Mouse (Mus musculus) midbrain, embryonic 12.5 days (tissue): ENCODE data around the gene Eid2b. TPM values are rescaled to one million over a fixed set of nuclear protein-coding genes. Genes with fewer than 3 reads are reported as not detected.

Experiments
- ATAC-seq: fragments of 200-750 bp; cut with Nextera tagmentation; 2 replicates; pipeline ENCODE4 v1.8.0; 2017; ENCODE audit warnings: low read depth, moderate TSS enrichment, moderate library complexity; ENCODE audit not compliant: low FRiP score
- H3K27ac ChIP-seq: fragments of 300-500 bp; sonication (generic); replicated peaks from 2 replicates; pipeline ENCODE4 v1.5.1; 2016; ENCODE audit warnings: mild to moderate bottlenecking
- H3K27me3 ChIP-seq: fragments of 300-500 bp; sonication (generic); 2 replicates; pipeline ENCODE4 v1.6.1; 2016; ENCODE audit warnings: mild to moderate bottlenecking
- H3K36me3 ChIP-seq: fragments of 300-500 bp; sonication (generic); 2 replicates; pipeline ENCODE4 v1.6.1; 2016
- H3K4me1 ChIP-seq: fragments of 300-500 bp; sonication (generic); 2 replicates; pipeline ENCODE4 v1.6.1; 2016
- H3K4me2 ChIP-seq: fragments of 300-500 bp; sonication (generic); replicated peaks from 2 replicates; pipeline ENCODE4 v1.6.1; 2016; ENCODE audit warnings: mild to moderate bottlenecking, moderate library complexity
- H3K4me3 ChIP-seq: fragments of 300-500 bp; sonication (generic); 2 replicates; pipeline ENCODE4 v1.5.1; 2016; ENCODE audit warnings: mild to moderate bottlenecking
- H3K9ac ChIP-seq: fragments of 300-500 bp; sonication (generic); replicated peaks from 2 replicates; pipeline ENCODE4 v1.6.1; 2016; ENCODE audit warnings: mild to moderate bottlenecking, moderate library complexity
- H3K9me3 ChIP-seq: fragments of 300-500 bp; sonication (generic); 2 replicates; pipeline ENCODE4 v1.6.1; 2016; ENCODE audit warnings: mild to moderate bottlenecking
- WGBS: fragments of 180-500 bp; shearing (Covaris S2); methylation state at CpG from one replicate; pipeline ENCODE4 v1.1.7; 2016; 5-methylcytosine and 5-hydroxymethylcytosine counted together
- polyA plus RNA-seq: library from polyadenylated mRNA; unstranded; fragments of >200 nt; fragmentation: Nextera tagmentation; extraction: Ambion mirVana; gene quantifications from 2 replicates; pipeline ENCODE4 v1.2.1, GENCODE M21; 2016

Eid2b gene
- polyA plus RNA-seq, 1 experiment from 2014 or later = 25.2 TPM

DNA sequence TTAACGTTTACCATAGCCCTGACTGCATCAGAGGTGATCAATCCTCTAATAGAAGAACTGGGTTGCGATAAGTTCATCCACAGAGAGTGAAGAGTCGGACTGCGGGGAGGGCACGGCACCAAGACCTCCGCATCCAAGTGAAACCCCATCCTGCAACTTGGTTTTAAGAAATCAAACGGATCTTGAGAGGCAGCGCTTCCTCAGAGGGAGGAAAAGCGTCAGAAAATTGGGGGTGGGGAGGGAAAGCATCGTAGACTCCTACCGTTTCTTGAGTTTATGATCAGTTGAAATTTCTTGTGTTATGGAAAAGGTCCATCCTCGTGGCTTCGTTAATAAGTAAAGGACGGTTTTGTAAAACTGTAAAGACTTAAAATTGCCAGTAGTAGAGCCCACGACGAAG lies 9.0 kb upstream of the Eid2b start:
- 34% methylated on average over 16 of the region's 16 CpGs for WGBS
- ATAC-seq = no peak
- 0 out of 2 replicates have a peak, but pooled peaks cover 7% of the 10 kb centered on the region for H3K27me3 ChIP-seq

DNA sequence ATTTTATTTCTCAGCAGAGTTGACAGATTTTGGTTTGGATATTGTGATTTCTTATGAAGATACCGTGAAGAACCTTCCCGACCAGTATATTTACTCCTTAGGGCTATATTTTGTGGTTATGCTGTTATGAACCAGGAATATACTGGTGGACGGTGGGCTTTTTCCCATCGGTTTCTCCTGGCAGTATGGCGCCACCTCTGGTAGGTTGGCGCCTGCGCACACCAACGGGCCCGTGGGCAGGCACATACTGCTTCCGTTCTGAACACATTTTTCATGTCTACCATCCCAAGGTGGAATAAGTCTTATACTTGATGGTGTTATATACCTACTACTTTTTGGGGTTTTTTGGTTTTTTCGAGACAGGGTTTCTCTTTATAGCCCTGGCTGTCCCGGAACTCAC lies 8.2 kb upstream of the Eid2b start:
- no peak overlapping the region for H3K27ac ChIP-seq
- peaks cover 11% of the 10 kb centered on the region for H3K4me1 ChIP-seq
- H3K9ac ChIP-seq = no peak overlapping the region
- H3K36me3 ChIP-seq = peaks cover 35% of the 10 kb centered on the region
- H3K27me3 ChIP-seq = 0 out of 2 replicates have a peak, but pooled peaks cover 7% of the 10 kb centered on the region
- no peaks in the 10 kb centered on the region for H3K9me3 ChIP-seq
- WGBS = 93% methylated on average over 12 of the region's 12 CpGs
- H3K4me3 ChIP-seq = peak overlapping the region; percentile 89; the same call in 1 of the 2 replicates
- ATAC-seq = no peak
- no peak overlapping the region for H3K4me2 ChIP-seq

More for the DNA sequence above, 9.0 kb upstream of the Eid2b start:
- peaks cover 11% of the 10 kb centered on the region for H3K4me1 ChIP-seq
- peak overlapping the region; percentile 94 for H3K27ac ChIP-seq
- no peaks in the 10 kb centered on the region for H3K9me3 ChIP-seq
- H3K4me2 ChIP-seq = peak overlapping the region; percentile 84
- H3K36me3 ChIP-seq = peaks cover 35% of the 10 kb centered on the region
- H3K4me3 ChIP-seq = peak overlapping the region; percentile 89
- H3K9ac ChIP-seq = peak overlapping the region; percentile 99

DNA sequence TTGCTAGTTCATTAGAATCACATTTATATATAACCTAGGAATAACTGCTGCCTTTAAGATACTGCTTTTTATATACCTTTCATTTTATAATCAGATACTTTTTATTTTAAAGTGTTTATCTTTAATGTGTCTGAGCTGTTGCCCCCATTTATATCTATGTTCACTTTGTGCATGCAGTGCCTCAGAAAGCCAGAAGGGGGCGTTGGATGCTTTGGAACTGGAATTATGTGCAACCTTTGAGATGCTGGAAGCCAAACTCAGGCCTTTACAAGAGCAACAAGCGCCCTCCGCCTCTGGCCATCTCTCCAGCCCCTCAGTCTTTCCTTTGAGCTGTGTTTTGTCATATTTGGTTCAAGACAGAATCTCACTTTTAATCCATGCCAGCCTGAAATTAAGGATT lies 5.8 kb upstream of the Eid2b start:
- Histone ChIP-seq H3K9me3 (no peaks in the 10 kb centered on the region), H3K27ac (no peak overlapping the region), H3K9ac (no peak overlapping the region), H3K27me3 (no peaks in the 10 kb centered on the region), H3K4me3 (no peak overlapping the region), H3K4me1 (peaks cover 11% of the 10 kb centered on the region), H3K4me2 (no peak overlapping the region), H3K36me3 (peaks cover 35% of the 10 kb centered on the region)
- no peak for ATAC-seq
- WGBS = 73% methylated on average over 3 of the region's 3 CpGs

DNA sequence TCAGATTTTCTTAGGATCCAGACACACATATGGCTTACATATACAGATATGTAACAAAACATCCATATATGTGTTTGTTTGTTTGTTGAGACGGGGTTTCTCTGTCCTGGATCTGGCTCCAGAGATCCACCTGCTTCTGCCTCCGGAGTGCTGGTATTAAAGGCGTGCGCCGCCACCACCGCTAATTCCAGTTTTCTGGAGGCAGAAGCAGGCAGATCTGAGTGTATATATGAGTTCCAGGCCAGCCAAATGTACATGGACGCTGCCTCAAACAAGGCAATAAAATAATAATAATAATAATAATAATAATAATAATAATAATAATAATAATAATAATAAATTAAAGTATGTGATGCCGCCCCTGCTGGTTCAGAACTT lies 313 bp upstream of the Eid2b start:
- Histone ChIP-seq H3K4me3 (no peak overlapping the region), H3K4me2 (no peak overlapping the region), H3K9me3 (no peaks in the 10 kb centered on the region), H3K27me3 (no peaks in the 10 kb centered on the region), H3K9ac (no peak overlapping the region), H3K36me3 (peaks cover 12% of the 10 kb centered on the region), H3K27ac (no peak overlapping the region), H3K4me1 (peaks cover 14% of the 10 kb centered on the region)
- peak; percentile 38; the same call in 1 of the 2 replicates for ATAC-seq
- 59% methylated on average over 8 of the region's 8 CpGs for WGBS

DNA sequence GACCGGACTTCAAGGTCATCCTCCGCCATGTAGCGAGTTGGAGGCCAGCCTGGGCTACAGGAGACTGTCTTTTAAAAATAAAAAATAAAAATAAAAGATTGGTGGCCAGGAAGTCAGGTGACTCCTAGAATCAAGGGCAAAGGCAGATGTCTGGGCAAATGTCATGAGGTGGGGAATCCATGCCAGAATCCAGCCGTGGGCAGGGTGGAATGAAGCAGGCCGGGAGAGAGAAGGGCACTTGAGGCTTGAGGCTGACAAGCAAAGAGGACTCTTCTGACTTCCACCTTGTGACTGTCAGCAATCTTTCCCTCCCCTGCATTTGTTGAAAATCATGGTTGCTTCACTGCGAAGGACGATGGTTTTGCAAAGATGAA lies 727 bp downstream of the Eid2b start:
- peak overlapping the region; percentile 63 for H3K4me2 ChIP-seq
- WGBS = 85% methylated on average over 7 of the region's 7 CpGs
- H3K36me3 ChIP-seq = peaks cover 1% of the 10 kb centered on the region
- H3K9ac ChIP-seq = peak overlapping the region; percentile 85
- no peaks in the 10 kb centered on the region for H3K9me3 ChIP-seq
- peaks cover 14% of the 10 kb centered on the region for H3K4me1 ChIP-seq
- no peaks in the 10 kb centered on the region for H3K27me3 ChIP-seq
- peak overlapping the region; percentile 86 for H3K27ac ChIP-seq
- ATAC-seq = no peak
- peak overlapping the region; percentile 71 for H3K4me3 ChIP-seq

DNA sequence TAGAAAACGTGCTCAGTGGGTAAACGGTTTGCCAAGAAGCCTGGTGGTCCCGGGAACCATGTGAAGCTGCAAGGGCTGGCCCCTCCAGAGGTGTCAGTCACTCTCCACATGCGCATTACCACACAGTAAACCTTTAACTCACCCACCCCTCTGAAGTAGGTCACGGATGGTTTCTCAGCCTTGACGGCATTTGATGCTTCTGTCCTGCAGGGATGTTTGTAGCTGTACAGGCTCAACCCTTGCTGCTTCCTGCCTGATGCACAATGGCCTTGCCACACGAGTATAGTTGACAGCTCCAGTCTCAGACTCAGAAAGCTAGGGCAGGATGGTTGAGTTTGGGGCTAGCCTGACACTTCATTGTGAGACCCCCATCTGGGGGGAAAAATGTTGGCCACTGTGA lies 3.1 kb downstream of the Eid2b start:
- Histone ChIP-seq H3K9me3 (no peaks in the 10 kb centered on the region), H3K9ac (no peak overlapping the region), H3K4me2 (no peak overlapping the region), H3K27me3 (no peaks in the 10 kb centered on the region), H3K4me1 (peaks cover 14% of the 10 kb centered on the region), H3K36me3 (no peaks in the 10 kb centered on the region), H3K4me3 (no peak overlapping the region), H3K27ac (no peak overlapping the region)
- no peak for ATAC-seq
- WGBS = 80% methylated on average over 7 of the region's 7 CpGs

DNA sequence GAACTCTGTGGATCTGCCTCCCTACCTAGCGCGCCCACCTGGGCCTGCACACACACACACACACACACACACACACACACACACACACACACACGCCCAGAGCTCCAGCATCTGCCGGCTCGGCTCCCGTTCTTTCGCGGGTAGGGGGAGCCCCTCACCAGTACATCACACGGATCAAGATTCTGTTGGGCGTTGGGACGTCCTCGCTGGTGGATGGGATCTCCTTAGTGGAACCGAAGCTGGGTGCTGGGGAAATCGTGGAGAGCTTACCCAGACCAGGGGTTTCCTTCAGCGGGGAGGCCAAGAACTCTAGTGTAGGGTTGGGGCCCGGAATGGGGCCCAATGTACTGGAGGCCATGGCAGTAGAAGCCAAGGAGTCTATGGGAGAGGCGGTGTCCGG lies 12.6 kb downstream of the Eid2b start:
- H3K27ac ChIP-seq = no peak overlapping the region
- peak overlapping the region; percentile 50 for H3K4me2 ChIP-seq
- peaks cover 34% of the 10 kb centered on the region for H3K4me1 ChIP-seq
- WGBS = 1% methylated on average over 16 of the region's 18 CpGs
- peak; percentile 25; the same call in 1 of the 2 replicates for ATAC-seq
- peaks cover 71% of the 10 kb centered on the region for H3K27me3 ChIP-seq
- no peaks in the 10 kb centered on the region; the same call in 1 of the 2 replicates for H3K36me3 ChIP-seq
- peak overlapping the region; percentile 35; the same call in 1 of the 2 replicates for H3K9ac ChIP-seq
- H3K4me3 ChIP-seq = peak overlapping the region; percentile 31
- no peaks in the 10 kb centered on the region for H3K9me3 ChIP-seq

DNA sequence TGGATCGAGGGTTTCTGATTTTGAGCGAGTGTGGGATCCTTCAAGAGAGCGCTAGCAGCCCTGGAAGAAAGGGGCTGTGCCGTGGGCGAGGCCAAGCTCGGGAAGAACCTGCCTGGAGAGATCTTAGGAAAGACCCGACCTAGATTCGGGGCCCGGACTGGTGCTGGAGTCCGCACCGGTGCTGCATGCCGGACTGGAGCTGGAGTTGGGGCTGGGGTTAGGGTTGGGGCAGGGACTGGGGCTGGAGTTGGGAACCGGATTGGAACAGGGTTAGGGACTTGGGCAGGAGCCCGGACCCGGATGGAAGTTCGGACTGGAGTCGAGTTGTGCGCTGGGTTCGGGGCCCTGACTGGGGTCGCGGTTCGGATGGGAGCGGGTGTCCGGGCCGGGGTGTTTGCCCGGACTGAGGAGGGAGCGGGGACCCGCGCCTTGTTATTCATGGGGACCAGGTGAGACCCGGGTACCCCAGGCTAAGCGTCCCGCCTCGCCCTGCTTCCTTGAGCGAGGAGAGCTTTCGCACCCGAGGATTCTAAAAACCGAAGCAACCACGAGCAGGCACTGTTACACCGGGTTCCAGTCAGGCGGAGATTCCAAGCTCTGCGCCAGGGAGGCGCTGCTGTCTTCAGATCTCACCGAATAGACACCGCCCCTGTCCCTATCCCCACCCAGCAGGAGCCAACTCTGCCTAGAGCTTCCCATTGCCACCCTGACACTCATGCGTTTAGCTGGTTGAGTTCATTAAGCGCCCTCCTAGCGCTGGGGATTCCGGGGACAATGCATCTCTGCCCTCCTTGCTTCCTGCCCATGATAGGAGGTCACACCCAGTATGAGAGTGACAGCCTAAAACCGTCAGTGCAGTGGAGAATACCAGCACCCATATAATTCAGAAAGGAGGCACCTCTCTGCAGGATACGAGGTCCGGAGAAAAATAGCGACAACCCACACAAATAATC lies 13.4 kb downstream of the Eid2b start, which contains the start of gene Selenov:
Selenov (minus strand) TSS at position 549 of the 953 bp plus-strand sequence.
- Histone ChIP-seq H3K4me2 (peak within 1 kb of the TSS; percentile 50), H3K4me1 (peaks cover 35% of the 10 kb centered on the region), H3K27ac (no peak within 1 kb of the TSS), H3K9ac (peak within 1 kb of the TSS; percentile 35; the same call in 1 of the 2 replicates), H3K27me3 (peaks cover 79% of the 10 kb centered on the region), H3K36me3 (peaks cover under 1% of the 10 kb centered on the region; the same call in 1 of the 2 replicates), H3K4me3 (peak within 1 kb of the TSS; percentile 31), H3K9me3 (no peaks in the 10 kb centered on the region)
- ATAC-seq = peak; percentile 28; the same call in 1 of the 2 replicates
- WGBS = under 1% methylated on average over 51 of the region's 52 CpGs

DNA sequence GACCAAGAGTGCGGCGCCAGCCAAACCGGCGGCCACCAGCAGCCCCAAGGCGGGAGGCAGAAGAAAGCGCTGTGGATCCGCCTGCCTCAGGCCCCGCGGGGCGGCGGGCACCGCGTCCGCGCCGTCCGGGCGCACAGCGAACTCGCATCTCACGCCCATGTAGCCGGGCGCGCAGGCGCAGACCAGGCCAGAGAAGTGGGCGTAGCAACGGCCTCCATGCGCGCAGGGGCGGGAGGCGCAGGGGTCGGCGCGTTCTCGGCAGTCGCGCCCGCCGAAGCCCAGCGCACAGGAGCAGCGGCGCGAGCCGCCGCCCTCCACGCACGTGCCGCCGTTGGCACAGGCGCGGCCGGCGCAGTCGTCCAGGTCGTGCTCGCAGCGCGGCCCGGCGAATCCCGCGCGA lies 16.9 kb downstream of the Eid2b start:
- peak overlapping the region; percentile 51 for H3K4me3 ChIP-seq
- peaks cover 18% of the 10 kb centered on the region; the same call in 1 of the 2 replicates for H3K36me3 ChIP-seq
- peak; percentile 62 for ATAC-seq
- H3K4me2 ChIP-seq = peak overlapping the region; percentile 75
- peaks cover 46% of the 10 kb centered on the region for H3K4me1 ChIP-seq
- H3K27me3 ChIP-seq = peaks cover 92% of the 10 kb centered on the region
- H3K9ac ChIP-seq = peak overlapping the region; percentile 52
- no peak overlapping the region for H3K27ac ChIP-seq
- WGBS = under 1% methylated on average over 59 of the region's 63 CpGs
- no peaks in the 10 kb centered on the region for H3K9me3 ChIP-seq

DNA sequence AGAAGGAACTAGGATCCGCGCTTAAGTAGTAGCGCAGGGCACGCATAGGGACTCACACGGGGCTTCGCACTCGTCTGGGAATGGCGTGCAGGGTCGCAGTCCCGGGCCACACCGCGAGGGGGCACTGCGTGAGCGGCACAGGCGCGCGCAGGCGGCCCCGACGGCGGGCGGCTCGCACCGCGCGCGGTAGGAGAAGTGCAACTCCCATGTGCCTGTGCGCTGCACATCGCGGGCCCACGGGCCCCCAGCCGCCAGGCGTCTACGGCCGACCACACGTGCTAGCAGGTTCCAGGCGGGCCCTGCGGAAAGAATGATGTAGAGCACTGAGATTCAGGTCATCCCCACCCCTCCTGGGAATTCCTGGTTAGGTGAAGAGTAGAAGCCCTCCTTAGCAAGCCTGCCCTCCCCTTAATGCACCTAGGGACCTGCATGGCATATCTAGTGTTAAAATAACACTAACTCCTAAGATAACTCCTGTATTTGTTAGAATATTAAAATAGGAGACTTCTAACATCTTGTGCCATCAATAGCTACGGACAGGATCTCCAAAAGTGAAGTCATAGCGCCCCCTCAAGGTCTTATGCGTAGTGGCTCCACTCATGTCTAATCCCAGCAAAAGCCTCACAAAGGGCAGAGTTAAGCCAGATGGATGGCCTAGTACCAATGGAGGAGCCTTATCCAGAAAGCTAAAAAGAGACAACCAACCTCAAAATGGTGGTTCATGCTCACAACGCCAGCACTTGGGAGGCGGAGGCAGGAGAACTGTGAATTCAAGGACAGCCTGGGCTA lies 21.5 kb downstream of the Eid2b start:
- Histone ChIP-seq H3K4me2 (peak overlapping the region; percentile 66), H3K9ac (peak overlapping the region; percentile 41), H3K36me3 (peaks cover 18% of the 10 kb centered on the region; the same call in 1 of the 2 replicates), H3K4me1 (peaks cover 57% of the 10 kb centered on the region), H3K4me3 (peak overlapping the region; percentile 53), H3K27me3 (peaks cover 63% of the 10 kb centered on the region), H3K27ac (peak overlapping the region; percentile 32), H3K9me3 (no peaks in the 10 kb centered on the region)
- WGBS = 10% methylated on average over 39 of the region's 43 CpGs
- no peak for ATAC-seq

DNA sequence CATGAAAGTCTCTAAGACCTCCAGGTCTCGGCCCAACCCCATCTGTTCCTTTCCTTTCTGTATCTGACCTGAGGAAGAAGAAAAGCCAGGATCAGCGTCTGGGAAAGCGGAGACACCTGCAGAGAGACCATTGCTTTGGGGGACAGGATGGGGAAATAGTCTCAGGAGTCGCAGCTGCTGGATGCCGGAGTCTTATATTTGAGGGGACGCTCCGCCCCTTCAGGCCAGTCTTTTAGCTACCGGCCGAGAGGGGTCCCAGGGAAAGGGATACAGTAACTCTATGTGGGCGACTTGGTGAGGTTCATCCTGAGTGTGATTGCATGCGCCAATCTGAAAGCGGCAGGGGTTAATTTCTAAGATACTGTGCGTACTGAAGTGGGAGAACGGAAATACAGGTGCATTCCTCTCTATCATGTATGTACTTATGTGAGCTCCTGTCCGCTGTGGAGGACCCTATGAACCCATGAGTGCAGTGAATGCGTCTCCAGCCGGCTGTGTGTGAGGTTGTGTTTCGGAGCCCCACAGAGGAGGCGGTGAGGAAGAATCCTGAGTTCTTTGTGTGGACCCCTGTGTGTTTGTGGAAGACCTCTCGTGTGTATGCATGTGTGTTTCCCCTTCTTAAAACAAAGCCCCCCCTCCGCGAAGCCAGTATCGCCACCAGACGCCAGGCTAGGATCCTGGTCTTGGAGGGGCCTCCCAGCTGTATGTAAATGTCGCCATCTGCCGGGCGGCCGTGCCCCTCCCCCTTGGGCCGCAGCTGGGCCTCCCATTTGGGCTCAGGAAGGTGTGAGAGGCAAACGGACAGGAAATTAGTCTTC lies 24.3 kb downstream of the Eid2b start, which contains the start of gene Dll3:
Dll3 (minus strand) TSS at position 623 of the 818 bp plus-strand sequence.
- Histone ChIP-seq H3K9ac (peak within 1 kb of the TSS; percentile 75), H3K27ac (peak within 1 kb of the TSS; percentile 92), H3K4me2 (peak within 1 kb of the TSS; percentile 66), H3K4me3 (peak within 1 kb of the TSS; percentile 53), H3K36me3 (peaks cover 36% of the 10 kb centered on the region), H3K4me1 (peaks cover 40% of the 10 kb centered on the region), H3K9me3 (no peaks in the 10 kb centered on the region), H3K27me3 (peaks cover 36% of the 10 kb centered on the region)
- ATAC-seq = peak; percentile 83
- under 1% methylated on average over 30 of the region's 30 CpGs for WGBS
